Mouse (Mus musculus) E14TG2a.4 (cell line): ENCODE results near the gene Sprr4.

Experiments
- CTCF ChIP-seq: conservative IDR thresholded peaks from 2 replicates; pipeline ENCODE4 v1.5.1; 2014; ENCODE audit warnings: low read length
- POU5F1 ChIP-seq: IDR thresholded peaks from 2 replicates; pipeline ENCODE4 v1.6.1; 2014; ENCODE audit warnings: low read length, borderline replicate concordance

GRCm38 (mm10) chr3:92534411-92534810, 34.1 kb upstream of the Sprr4 start, which contains the start of gene 2310046K23Rik:
- TF ChIP-seq CTCF (no peak), POU5F1 (no peak)
